Mouse (Mus musculus) c-Kit-positive CD71-positive TER-119-positive erythroid progenitor cells, embryonic 14.5 days (primary cell): ENCODE measurements around the gene Jade2.

ENCODE experiments used
- DNase-seq: peaks from one replicate; pipeline ENCODE4 v3.0.0-alpha.2; 2013; ENCODE audit warnings: low spot score

Jade2 gene

DNA sequence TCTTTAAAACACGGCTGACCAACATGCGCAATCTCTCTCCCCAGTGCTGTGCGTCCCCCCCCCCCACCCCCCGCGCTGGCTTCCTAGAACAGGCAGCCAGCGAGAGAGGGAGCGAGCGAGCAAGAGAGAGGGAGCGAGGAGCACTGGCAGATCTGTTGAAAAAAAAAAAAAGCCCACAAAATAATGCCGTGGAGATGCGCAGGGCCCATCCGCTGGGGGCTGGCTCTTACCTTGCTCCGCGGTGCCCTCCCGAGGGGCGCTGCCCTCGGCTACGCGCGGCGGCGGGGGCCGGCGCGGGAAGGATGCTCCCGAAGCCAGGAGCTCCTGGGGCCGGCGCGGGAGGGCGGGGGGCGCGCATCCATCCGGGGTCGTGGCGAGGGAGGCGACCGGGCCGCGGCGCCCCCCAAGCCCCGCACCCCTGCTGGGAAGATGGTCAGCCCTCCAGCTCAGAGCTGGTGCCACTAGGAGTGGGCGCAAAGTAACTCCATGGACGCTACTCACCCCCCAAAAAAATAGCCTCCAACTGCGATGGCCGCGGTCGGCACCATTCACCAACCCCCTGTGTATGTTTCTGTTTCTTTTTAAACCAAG, at the start of gene Jade2:
TSS of gene Jade2 (minus strand) at position 573 of the 591 bp plus-strand sequence.
- DNase-seq, result no peak

DNA sequence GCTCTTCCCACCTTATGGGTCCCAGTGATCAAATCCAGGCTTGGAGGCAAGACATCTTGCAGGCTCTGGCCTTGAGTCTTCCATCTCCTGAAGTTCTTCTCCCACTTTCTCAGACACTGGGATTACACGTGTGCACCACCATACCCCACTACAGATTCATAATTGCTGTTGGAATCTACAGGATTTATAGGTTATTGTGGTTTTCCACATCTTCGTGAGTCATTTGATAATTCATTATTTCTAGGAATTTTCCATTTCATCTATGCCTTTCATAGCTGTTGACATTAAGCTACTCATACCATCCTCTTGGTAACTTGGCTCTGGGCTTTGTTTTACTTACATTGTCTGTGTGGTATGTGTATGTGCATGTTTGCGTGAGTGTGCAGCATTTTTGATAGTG, 46.8 kb upstream of the Jade2 start:
- DNase-seq, result no peak

DNA sequence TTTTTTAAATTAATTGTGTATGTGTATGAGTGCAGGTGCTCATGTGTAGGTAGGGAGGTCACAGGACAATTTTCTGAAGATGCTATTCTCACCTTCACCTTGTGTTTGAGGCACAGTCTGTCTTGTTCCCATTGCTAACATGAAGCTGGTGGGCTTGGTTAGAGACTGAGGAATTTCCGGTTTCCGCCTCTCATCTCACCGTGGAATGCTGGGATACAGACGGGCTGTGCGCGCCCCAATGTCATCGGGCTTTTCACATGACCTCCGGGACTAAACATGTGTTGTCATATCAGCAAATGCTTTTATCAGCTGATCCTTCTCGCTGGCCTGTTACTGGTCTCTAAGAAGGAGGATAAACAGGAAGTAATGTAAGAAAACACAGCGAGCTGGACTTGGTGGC, 42.2 kb upstream of the Jade2 start:
- DNase-seq, result no peak

DNA sequence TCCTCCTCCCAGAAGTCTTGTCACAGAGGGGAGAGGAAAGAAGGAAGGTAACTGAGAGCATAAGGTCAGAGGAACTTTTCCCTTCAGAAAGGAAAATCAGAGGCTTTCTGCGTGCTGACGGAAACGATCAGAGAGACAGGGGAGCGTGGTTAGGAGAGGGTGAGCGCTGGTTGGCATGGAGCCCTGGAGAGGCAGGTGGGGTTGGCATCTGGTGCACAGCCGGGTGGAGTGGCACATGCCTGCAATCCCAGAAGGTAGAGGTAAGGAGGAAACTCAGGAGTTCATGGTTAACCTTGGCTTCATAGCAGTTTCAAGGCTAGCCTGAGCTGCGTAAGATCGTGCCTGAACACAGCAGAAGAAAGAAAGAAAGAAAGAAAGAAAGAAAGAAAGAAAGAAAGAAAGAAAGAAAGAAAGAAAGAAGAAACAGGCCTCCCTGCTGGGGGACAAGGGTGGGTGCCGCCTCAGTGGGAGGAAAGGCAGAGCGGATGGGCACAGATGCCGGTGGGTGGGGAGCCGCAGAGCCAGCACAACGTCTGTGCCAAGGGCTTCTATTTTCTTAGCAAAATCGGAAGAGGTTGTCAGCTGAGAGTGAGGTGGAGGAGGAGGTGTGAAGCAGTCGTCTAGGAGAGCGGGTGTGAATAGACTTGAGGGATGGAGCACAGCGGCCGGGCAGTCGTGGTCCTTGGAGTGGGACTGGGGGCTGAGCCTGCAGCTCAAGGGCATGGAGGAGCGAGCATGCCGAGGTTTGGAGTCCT, 41.0 kb upstream of the Jade2 start:
- DNase-seq, result no peak

DNA sequence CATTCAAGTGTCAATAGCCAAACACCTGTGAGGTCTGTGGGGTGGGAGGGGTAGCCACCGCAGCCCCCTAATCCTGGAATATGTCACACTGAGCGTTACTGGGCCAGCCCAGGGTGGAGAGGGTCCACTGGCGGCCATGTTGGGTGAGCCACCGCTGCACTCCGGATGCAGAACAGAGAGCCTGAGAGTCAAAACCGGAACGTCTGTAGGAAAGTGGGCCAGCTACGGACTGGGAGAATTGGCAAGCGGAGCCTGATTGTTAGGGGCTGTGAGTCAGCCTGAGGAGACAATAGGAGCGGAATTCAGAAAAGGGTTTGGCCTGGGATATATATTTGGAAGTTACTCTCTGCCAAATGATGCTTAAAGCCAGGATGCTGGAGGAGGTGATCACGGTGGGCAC, 39.9 kb upstream of the Jade2 start:
- DNase-seq, result no peak

DNA sequence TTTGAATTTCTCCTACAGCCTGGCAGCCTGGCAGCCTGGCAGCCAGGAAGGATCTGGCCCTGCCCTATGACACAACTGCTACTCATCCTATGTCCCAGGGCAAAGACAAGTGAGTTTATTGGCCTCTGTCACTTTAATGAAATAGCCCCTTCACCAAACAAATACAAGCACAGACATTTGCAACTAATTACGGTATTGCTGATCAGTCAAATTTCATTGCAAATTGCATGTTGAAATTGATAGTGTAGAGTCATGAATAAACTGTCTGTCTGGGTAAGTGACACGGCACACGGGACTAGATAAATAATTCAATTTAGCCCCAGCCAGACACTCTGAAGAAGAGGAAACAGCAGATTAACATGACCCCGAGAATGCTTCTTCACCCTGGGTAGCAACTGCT, 38.6 kb upstream of the Jade2 start:
- no peak for DNase-seq

DNA sequence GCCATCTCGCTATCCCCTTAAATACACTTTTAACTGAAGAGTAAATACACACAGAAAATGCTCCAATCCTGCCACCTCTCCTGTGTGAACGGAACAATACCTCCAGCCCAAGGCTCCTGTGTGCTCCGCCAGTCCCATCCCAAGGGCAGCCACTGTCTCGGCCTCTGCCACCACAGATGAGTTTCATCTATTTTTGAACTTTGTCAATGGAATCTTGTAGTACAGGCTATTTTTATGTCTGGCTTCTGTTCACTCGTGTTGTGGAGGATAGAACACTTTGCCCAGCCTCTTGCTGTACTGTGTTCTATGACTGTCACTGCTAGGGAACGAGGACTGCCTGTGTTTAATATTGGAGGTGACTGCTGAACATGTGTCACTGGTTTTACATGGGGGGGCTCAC, 28.2 kb upstream of the Jade2 start:
- DNase-seq, result no peak

DNA sequence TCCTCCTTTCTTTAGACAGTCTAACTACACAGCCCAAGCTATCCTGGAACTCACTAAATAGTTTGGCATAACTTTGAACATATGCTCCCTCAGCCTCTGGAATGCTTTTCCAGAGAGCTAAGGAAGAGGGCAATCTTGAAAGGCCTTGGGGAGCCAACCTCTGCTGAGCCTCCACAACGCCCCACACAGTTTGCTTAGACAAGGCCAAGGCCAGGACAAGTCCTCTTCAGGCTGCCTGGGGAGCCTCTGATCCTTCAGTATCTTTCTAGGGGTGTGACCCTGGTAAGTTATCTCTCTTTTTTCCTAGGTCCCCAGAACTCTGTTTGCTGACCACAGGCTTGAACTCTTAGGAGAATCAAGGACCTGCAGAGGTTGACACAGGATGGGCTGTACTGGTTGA, 26.6 kb upstream of the Jade2 start:
- DNase-seq, result no peak

DNA sequence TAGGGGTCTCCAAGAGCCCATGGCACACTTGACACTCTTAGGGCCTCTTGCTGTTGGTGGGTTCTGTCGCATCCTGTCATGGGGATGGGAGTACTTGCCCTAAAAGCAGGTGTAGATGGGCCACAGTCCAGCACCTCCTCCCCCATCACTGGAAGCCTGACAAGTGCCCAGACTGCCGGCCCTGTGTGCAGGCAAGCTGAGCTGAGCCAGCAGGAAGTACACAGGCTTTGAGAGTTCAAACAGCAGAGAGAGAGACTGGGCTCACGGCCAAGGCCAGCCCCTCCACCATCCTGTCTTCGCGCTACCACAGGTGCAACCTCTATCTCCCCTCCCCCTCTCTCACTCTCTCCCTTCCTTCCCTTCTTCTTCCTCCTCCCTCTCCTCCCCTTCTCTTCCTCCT, 26.2 kb upstream of the Jade2 start:
- no peak for DNase-seq

DNA sequence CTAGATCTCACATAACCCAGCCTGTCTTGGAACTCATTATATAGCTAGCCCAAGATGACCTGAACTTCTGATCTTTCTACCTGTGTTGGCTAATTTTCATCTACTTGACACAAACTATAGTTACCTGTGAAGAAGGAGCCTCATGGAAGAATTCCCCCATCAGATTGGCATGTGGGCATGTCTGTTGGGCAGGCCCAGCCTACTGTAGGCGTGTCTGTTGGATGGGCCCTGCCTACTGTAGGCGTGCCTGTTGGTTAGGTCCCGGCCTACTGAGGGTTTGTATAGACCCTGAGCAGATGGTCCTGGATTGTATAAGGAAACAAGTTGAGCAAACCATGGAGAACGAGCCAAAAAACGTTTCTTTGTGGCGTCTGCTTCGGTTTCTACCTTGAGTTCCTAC, 24.3 kb upstream of the Jade2 start:
- DNase-seq, result no peak

DNA sequence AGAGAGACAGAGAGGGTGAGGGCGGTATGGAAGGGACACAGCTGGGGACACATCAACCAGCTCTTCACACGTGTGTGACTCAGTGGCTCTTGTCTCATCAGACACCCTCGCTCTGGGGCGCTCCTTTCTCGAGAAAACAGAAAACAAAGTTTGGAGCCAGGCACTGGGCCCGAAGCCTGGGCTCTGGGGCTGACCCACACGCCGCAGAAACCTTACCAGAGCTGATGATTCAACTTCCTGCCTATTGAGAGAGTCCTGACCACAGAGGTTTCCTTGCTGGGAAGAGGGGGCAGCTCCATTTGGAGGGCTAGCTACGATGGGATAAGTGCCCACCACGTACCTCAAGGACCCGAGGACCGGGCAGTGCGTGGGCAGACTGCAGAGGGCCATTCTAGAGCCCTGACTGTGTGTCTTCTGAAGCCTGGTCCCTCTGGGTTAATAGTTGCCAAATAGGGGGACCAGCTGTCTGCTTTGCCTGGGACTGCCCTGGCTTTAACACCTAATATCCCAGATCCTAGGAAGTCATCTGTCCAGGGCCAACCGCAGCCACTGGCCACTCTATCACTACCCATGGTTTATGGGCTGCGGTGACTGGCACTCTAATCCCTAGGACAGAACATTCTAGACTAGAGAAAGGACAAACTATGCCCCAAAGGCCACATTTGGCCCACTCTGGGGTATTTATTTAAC, 23.7 kb upstream of the Jade2 start:
- DNase-seq, result no peak

DNA sequence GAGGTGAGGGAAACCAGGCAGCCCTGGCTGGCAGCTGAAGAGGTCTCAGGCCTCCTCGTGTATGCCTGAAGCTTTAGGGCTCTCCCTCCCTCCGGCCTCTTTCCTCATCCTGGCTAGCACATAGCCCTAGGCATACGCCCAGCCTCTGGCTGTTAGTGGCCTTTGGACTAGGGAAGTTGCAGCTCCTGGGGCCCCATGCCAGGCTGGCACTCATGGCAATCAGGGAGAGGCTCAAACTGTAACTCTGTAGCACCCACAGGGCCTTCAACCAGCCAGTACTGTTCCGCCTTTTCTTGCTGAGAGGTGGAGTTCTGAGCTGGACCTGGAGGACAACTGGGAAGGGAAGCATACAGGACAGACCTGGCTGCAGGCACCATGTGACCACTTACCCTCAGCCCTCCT, 19.5 kb upstream of the Jade2 start:
- no peak for DNase-seq

DNA sequence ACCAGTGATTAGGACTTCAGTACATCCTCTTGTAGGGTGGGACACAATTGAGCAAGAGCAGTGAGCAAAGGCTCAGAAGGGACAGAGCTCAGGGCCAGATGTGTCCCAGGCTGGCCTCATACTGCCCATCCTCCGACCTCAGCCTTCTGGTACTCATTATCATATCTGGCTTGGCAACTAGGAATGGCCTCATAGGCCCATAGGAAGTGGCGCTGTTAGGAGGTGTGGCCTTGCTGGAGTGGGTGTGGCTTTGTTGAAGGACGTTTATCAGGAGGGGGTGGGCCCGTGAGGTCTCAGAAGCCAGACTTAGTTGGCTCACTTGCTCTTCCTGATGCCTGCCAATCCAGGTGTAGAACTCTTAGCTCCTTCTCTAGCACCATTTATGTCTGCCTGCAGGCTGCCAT, 18.3 kb upstream of the Jade2 start:
- DNase-seq, result no peak

DNA sequence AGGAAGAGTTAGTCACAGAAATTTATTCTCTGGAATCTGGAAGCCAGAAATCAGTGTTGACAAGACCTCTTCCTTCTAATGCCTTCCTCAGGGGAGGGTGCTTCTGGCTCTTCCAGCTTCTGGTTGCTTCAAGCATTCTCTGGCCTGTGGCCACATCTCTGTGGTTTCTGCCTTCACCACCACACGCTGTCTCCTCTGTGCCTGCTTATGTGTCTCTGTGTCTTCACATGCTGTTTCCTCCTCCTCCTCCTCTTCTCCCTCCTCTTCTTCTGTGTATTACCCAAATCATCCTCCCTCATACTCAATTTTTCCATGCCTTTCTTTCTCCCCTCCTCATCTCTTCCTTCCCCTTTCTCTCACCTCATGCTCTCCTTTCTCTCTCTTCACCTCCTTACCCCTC, 17.6 kb upstream of the Jade2 start:
- DNase-seq, result no peak

DNA sequence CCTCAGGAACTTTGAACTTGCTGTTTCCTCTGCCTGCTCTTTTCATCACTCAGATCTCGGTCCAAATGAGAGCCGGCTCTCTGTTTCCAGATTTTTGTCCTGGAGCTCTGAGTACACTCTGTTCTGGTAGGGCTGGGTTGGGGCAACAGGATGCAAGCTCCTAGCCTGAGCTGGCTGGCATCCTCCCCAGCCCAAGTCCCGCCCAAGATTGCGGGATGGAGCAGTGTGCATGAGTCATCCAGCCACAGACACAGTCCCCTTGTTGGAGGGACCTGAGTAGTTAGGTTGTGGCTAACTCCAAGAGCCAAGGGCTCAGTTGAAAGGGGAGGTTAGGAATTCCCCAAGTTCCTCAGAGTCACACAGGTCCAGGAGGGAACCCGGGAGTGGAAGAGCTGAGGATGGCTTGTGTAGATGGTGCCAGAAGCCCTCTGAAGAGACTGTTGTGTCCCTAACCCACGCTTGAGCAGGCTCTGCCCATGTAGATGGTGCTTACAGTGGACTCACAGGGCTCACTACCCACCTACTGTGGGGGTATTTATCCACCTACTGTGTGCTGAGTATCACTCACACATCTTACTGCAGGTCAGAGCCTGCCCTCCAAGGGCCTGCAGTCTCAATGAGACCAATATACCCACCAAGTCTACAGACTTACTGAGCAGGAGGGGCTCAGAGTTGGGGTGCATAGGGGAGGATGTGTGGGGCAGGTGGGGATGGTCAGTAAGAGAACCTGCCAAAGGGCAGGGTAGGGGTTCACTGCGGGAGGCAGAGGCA, 17.0 kb upstream of the Jade2 start:
- no peak for DNase-seq

DNA sequence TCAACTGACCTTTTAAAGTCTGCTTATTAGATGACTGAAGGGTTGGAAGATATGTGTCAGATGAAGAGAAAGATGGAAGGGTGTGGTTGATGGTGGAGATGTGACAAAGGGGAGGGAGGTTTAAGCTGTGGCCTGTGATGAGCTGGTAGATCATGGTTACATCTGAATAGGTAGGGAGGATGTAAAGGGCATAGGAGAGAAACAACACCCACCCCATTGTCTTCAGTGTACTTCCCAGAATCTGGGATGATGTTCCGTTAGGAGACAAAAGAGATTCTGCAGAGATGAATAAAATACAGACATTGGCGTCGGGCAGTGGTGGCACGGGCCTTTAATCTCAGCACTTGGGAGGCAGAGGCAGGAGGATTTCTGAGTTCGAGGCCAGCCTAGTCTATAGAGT, 15.7 kb upstream of the Jade2 start:
- DNase-seq, result no peak

DNA sequence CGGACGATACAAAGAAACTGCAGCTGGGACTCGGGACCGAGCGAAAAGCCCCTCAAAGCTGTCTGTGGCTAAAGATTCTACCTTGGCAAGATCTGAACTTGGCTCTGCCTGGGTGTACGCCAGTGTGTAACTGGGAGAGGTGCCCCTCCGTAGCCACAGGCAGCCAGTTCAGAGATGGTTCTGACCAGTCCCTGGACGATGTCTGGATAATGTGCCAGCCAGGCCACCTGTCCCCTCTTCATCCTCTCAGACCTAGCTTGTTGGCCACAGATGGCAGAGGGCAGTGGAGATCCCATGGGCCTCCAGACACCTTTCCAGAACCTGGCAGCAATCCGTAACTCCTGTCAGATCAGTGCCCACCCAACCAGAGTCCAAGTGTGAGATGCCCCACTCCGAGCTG, 9.8 kb upstream of the Jade2 start:
- no peak for DNase-seq

DNA sequence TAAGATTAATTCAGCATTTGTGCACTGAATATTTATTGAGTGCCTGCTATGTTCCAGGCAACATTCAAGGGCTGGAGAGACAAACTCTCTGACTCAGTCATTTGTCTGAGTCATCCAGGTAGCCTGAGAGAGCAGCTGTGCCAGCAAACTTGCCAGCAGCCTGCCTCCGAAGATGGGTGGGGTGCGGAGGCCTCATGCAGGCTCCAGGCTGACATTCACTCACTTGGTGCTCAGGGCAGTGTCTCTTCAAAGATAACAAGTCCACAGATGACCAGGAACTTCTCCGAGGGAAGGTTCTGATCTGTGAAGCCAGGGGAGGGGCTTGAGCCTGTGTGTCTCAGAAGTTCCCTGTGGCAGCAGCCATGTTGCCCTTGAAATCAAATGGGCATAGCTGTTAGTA, 8.6 kb upstream of the Jade2 start:
- DNase-seq, result no peak

DNA sequence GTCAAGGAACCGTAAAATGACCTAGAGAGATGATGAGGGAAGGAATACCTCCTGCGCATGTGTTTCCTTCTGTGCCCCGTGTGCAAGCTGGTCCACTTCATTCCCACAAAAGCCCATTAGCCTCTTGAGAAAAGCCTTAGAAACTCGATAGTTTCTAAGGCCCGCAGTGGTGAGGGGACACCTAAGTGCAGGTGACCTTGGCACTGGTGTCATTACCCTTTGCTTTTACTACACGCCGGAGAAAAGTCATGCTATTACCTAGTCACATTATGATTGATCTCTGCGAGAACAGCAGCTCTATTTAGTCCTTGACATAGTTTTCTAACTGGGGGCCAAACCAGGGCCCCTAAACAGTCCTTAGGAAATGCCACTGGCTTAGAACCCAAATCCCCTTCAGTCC, 3.2 kb upstream of the Jade2 start:
- DNase-seq, result no peak

DNA sequence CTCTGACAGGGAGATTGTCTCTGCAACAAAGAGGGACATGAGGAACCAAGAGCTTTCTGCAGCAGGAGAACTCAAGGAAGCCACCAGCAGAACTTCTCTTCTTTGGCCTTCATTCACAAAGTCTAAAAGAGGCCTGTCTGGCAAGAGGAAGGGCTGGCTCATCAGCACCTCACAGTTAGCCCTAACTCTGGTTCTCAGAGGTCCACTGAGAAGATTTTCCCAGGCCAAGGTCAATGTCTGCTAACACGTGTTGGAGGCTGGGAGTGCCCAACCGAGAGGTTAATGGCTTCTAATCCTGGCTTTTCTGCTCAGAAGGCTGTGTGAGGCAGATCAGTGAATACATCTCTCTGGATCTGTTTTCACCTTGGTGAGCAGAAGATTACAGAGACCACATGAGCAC, 2.1 kb upstream of the Jade2 start:
- DNase-seq, result no peak

DNA sequence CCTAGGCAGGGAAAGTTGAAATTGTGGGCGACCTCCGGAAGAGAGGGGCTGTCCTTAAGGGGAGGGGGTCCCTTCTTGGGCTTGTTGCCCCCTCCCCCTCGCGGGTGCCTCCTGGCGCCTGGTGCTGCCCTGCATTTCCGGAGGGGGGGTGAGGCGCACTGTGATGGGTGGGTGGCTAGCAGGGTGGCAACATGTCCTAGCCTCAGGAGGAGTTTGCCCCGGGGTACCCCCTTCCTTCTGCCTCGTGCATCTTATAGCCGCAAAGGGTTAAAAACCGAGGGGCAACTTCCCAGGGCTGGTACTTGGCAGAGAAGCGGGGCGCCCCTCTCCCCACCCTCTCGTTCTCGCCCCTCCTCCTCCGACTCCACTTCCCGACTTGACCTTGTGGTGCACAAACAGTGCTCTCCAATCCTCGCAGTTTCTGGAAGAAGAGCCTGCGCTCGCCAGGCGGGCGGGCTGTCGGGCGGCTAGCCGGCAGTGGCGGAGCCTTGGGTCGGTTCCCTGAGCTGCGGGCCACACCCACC, 1.1 kb upstream of the Jade2 start:
- DNase-seq, result no peak

DNA sequence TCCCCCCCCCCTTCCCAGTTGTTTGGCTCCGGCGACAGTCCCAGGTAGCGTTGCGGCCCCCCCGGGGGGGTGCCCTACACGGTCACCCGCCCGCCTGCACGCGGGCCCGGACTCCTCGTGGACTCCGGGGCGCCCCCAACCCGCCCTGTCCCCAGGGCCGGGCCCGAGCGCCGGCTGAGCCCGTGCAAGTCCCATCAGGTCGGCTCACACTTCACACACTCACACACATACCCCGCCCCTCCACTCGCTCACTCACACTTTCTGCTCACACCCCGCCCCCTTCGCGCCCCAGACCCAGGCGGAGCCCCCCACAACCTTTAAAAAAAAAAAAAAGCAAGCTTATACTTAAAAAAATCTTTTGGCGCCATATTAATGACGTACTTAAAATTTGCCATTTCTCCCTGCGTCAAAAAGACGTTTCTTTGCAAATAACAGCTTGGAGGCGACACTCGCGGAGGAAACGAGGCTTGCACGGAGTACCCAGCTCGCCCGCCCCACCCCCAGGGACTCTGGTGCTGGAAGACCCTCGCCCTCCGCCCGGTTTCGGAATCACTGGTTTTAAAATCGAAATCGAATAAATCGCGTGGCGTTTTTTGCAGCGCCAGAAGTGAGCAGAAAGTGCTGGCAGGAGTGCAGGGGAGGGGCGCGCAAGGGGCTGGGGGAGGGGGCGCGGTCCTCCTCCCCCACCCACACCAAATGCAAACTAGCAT, 520 bp upstream of the Jade2 start:
- no peak for DNase-seq
